Mouse (Mus musculus): ENCODE measurements around the gene Zfr.
A peak's percentile ranks its signal among the peaks of the same experiment; 100 is the strongest.

Zfr gene

GRCm38 (mm10) chr15:12117242-12118092 lies at the start of gene Zfr:
Zfr (plus strand) TSS chr15:12117831.
- DNase-seq (ENCODE audit: low spot score) = peak; percentile 93

DNA sequence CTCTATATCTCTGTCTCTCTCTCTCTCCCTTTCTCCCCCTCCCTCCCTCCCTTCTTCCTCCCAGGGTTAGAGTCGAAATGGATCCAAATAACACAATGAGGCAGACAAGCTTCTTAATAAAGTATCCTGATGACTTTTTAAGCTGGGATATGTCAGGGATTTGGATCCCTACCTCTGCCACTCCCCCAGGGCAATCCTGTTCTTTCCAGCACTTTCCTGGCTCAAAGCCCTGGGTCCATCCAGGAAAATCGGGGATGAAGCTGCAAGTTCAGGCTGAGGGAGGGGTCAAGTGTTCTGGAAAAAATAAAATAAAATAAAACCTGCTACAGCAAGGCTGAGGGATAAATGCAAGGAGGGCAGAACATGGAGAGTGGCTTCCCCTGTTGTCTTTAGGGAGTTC lies 49.7 kb upstream of the Zfr start:
- DNase-seq (ENCODE audit: low spot score) = no peak

DNA sequence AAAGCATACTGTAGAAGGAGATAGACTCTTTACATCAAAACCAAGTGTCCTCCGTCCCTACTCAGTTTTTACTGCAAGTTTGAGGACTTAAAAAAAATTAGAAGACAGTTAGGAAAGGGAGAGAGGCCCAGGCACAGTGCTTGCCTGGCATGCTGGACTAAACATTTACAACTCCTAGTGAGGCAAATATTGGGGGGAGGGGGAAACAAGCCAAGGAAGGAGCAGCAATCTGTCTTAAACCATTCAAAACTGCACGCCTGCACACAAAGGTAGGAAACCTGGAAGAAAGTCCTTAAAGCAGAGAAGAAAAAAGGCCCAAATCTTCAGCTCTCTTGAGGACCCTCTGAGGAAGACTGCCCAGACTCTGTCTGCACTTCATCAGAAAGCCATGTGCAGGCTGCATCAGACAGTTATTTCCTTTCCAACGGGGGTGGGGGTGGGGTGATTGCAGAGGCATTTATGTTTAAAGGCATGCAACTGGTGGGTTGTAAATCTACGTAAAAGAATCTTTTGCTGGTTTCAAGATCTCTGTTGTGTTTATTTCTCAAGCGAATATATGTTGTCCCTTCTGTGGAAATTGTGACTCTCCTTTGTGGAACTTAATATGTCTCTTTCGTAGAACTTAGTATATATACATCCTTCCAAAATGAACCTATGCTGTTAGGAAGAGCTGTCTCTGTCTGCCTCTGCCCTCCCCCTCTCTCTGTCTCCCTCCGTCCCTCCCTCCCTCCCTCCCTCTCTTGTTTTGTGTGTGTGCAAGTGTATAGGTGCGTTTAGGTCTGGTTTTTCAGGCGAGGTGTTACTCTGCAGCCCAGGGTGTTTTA lies 49.0 kb upstream of the Zfr start:
- DNase-seq (ENCODE audit: low spot score) = no peak

DNA sequence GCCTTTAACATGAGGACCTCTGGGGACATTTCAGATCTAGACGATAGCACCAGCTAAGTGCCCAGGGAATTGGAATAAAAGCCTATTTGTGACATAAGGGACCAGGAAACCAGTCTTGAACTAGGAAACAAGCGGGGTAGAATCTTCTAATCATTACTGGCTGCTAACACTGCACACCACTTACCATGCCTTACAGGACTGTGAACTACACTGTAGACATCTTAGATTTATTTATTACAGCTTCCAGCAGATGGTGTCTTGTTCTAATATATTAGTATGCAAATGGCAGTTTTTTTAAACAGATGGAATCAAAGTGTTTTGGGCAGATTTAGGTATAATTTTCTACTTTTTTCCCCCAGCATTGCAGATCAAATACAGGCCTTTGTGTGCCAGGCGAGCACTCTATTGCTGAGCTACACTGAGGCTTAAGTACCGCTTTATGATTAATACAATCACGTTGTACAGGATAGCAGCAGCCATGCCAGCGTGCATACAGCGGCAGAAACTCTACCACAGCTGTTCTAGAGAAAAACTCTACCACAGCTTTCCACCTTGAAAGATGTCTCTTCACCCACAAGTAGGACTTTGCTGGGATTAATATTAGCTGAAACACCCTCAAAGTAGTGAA lies 44.8 kb upstream of the Zfr start:
- DNase-seq (ENCODE audit: low spot score) = no peak

GRCm38 (mm10) chr15:12074426-12074825 lies 43.2 kb upstream of the Zfr start:
- DNase-seq (ENCODE audit: low spot score) = no peak

DNA sequence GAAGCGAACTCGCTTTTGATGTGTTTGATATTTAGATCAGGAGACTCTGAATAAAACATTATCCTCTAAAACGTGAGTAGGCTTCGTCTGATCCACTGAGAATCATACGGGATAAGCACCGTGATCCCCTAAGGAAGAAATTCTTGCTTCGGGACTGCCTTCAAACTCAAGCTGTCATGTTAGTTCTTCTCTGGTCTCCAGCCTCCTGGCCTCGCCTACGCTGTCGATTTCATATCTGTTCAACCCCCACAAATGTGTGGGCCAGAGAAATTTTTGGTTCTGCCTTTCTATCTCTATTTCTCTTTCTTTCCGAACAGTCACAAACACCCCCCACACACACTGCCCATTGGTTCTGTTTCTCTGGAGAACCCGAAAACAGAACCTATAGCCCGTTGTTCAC lies 35.3 kb upstream of the Zfr start:
- no peak for DNase-seq (ENCODE audit: low spot score)

GRCm38 (mm10) chr15:12084164-12084563 lies 33.5 kb upstream of the Zfr start:
- DNase-seq (ENCODE audit: low spot score) = no peak

- no peak for DNase-seq (ENCODE audit: low spot score)
Observed at GRCm38 (mm10) chr15:12084859-12085258, 32.8 kb upstream of the Zfr start.

GRCm38 (mm10) chr15:12087634-12088033 lies 30.0 kb upstream of the Zfr start:
- no peak for DNase-seq (ENCODE audit: low spot score)

- DNase-seq (ENCODE audit: low spot score) = no peak
Observed at GRCm38 (mm10) chr15:12088091-12088490, 29.5 kb upstream of the Zfr start.

- no peak for DNase-seq (ENCODE audit: low spot score)
Observed at GRCm38 (mm10) chr15:12090087-12090486, 27.5 kb upstream of the Zfr start.

GRCm38 (mm10) chr15:12090981-12091669 lies 26.5 kb upstream of the Zfr start:
- no peak for DNase-seq (ENCODE audit: low spot score)

GRCm38 (mm10) chr15:12091781-12092458 lies 25.7 kb upstream of the Zfr start:
- no peak for DNase-seq (ENCODE audit: low spot score)

- no peak for DNase-seq (ENCODE audit: low spot score)
Observed at GRCm38 (mm10) chr15:12093026-12093960, 24.3 kb upstream of the Zfr start.

DNA sequence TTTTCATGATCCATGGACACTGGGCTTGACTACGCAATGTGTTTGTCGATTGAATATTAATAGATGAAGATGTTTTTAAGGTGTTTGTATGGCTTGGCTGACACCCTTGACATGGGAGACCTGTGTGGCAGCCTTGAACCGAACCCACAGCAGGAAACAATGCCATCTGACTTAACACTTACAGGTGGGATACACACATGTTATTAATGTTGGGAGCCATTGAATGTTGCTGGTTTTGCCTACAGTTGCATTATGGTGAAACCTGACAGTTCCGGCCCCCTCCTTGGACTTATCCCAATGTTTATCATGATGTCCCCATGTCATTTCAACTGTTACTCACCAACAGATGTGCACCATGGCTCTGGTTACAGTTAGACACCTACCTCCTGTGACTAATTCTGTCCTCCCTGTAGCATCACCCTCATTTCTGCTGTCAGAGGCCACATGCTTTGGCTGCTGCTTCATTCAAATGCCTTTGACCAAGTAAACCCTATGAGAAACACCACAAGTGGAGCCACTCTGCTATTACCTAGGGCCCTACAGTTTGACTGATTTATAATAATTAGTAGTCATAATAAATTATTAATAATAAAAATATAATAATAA lies 23.6 kb upstream of the Zfr start:
- DNase-seq (ENCODE audit: low spot score) = no peak

DNA sequence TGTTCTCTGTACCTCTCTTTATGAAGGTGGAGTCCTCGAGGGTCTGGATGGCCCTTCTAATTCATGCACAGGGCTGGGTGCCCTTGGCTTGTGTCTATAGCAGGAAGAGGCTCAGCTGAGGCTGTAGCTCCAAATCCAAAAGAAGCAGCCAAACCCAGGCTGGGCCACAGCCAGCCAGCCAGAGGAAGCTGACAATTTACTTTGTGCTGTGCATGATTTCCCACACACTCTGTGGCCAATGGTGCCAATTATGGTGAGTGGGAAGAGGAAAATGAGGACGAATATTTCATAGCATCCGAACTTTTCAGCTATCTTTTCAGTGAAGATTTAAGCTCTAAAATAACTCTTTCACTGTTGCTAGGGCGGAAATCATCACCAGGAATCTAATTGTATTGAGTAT lies 21.2 kb upstream of the Zfr start:
- DNase-seq (ENCODE audit: low spot score) = no peak

- DNase-seq (ENCODE audit: low spot score) = no peak
Observed at GRCm38 (mm10) chr15:12097344-12097743, 20.3 kb upstream of the Zfr start.

GRCm38 (mm10) chr15:12100912-12101311 lies 16.7 kb upstream of the Zfr start:
- DNase-seq (ENCODE audit: low spot score) = no peak

DNA sequence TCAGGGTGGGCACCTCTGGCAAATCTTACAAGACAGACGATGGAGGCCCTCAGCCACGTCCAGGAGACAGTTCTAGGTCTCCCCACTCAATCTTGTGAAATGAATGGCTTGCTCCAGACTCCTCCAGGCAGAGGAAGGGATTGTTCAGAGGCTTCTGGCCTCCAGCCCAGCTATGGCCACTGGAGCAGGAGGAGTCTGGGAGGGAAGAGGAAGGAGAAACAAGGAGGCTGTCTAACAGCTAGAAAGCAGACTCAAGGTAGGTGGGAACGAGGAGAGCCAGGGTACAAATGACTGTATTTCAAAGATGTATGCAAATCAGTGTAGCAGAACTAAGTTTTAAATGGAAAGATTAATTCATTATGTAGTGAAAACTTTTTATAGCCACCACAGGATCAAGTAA lies 13.9 kb upstream of the Zfr start:
- DNase-seq (ENCODE audit: low spot score) = no peak

- no peak for DNase-seq (ENCODE audit: low spot score)
Observed at GRCm38 (mm10) chr15:12104827-12105226, 12.8 kb upstream of the Zfr start.
